Mouse (Mus musculus) spleen, postnatal 14 days (tissue): ENCODE data around the gene Mrps17.
A peak's percentile ranks its signal among the peaks of the same experiment; 100 is the strongest.
"Not testable (repeated sequence)": the region's sequence is repeated elsewhere in the genome, so short reads cannot be mapped to it uniquely, and the experiment has no call there.

Experiments used
- DNase-seq, 2 experiments: peaks; one replicate each; pipeline ENCODE4 v3.0.0; 2021 to 2022; ENCODE audit warnings: low spot score in 2 of 2

Mrps17 gene

GRCm38 (mm10) chr5:129715326-129715861 lies at the start of gene Mrps17:
Gene Mrps17, plus strand, starts transcription at chr5:129715497.
- DNase-seq, result peak; percentile 82 to 88

GRCm38 (mm10) chr5:129666271-129666909 lies 48.9 kb upstream of the Mrps17 start:
- DNase-seq, result no peak

GRCm38 (mm10) chr5:129667851-129668250 lies 47.4 kb upstream of the Mrps17 start:
- DNase-seq, result no peak

- DNase-seq, result no peak
Measured at GRCm38 (mm10) chr5:129669453-129670035, 45.8 kb upstream of the Mrps17 start.

GRCm38 (mm10) chr5:129670036-129670458 lies 45.2 kb upstream of the Mrps17 start, which contains the start of gene Zfp11:
Gene Zfp11, minus strand, starts transcription at chr5:129670099.
- DNase-seq, result peak; percentile 35 to 62

- not testable (repeated sequence) for DNase-seq
Measured at GRCm38 (mm10) chr5:129685141-129685540, 30.2 kb upstream of the Mrps17 start.

- no peak for DNase-seq
Measured at GRCm38 (mm10) chr5:129687621-129688020, 27.7 kb upstream of the Mrps17 start.

GRCm38 (mm10) chr5:129690528-129690927 lies 24.8 kb upstream of the Mrps17 start:
- no peak for DNase-seq

- DNase-seq, result no peak
Measured at GRCm38 (mm10) chr5:129700506-129700905, 14.8 kb upstream of the Mrps17 start.

- no peak for DNase-seq
Measured at GRCm38 (mm10) chr5:129701706-129702105, 13.6 kb upstream of the Mrps17 start.

- no peak for DNase-seq
Measured at GRCm38 (mm10) chr5:129703368-129703767, 11.9 kb upstream of the Mrps17 start.

GRCm38 (mm10) chr5:129708412-129708811 lies 6.9 kb upstream of the Mrps17 start, which contains the start of gene Sept14:
Gene Sept14, minus strand, starts transcription at chr5:129708512.
- no peak for DNase-seq

- no peak for DNase-seq
Measured at GRCm38 (mm10) chr5:129717016-129717415, 1.7 kb downstream of the Mrps17 start.

GRCm38 (mm10) chr5:129720176-129720575 lies 4.9 kb downstream of the Mrps17 start:
- DNase-seq, result no peak

- no peak for DNase-seq
Measured at GRCm38 (mm10) chr5:129724268-129724667, 9.0 kb downstream of the Mrps17 start.

GRCm38 (mm10) chr5:129724834-129725773 lies 9.8 kb downstream of the Mrps17 start, which contains the start of gene Nipsnap2:
Gene Nipsnap2, plus strand, starts transcription at chr5:129725063.
- DNase-seq, result peak; percentile 90 to 91

GRCm38 (mm10) chr5:129725774-129726392 lies 10.6 kb downstream of the Mrps17 start:
- peak in 1 of 2 experiments; percentile 12 for DNase-seq

GRCm38 (mm10) chr5:129726784-129727183 lies 11.5 kb downstream of the Mrps17 start:
- no peak for DNase-seq

GRCm38 (mm10) chr5:129729286-129729685 lies 14.0 kb downstream of the Mrps17 start:
- DNase-seq, result no peak

- no peak for DNase-seq
Measured at GRCm38 (mm10) chr5:129730344-129730743, 15.0 kb downstream of the Mrps17 start.

GRCm38 (mm10) chr5:129731021-129731420 lies 15.7 kb downstream of the Mrps17 start:
- DNase-seq, result no peak
